Mouse (Mus musculus) stomach, postnatal 0 days (tissue): Measurements from ENCODE around the gene Npr1.

Experiments
- CTCF ChIP-seq: IDR thresholded peaks from 2 replicates; pipeline ENCODE4 v1.5.1; 2016; ENCODE audit warnings: antibody characterized with exemption, low read depth, mild to moderate bottlenecking, moderate library complexity
- EP300 ChIP-seq: optimal IDR thresholded peaks from 2 replicates; pipeline ENCODE3; 2016; ENCODE audit warnings: antibody characterized with exemption

DNA sequence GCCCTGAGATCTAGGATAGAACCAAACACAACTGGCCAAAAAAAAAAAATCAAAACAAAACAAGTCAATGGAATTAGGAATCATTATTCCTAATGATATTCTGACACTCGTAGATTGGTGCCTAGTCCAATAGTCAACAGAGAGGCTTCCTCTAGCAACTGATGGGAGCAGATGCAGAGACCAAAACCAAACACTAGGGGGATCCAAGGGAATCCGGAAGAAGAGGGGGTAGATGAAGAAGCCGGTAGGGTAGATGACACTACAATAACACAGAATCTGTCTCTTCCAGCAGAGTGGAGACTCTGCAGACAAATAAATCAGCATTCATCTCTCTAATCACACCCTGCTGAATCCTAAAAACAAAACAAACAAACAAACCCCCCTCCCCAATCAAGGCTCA lies 6.5 kb upstream of the Npr1 start:
- peak; percentile 74 for TF ChIP-seq CTCF
- no peak for TF ChIP-seq EP300
